Mouse (Mus musculus) stomach, postnatal 0 days (tissue): ENCODE data around the gene Tnrc18.
A peak's percentile ranks its signal among the peaks of the same experiment; 100 is the strongest.

Experiments
- CTCF ChIP-seq: IDR thresholded peaks from 2 replicates; pipeline ENCODE4 v1.5.1; 2016; ENCODE audit warnings: antibody characterized with exemption, low read depth, mild to moderate bottlenecking, moderate library complexity
- EP300 ChIP-seq: optimal IDR thresholded peaks from 2 replicates; pipeline ENCODE3; 2016; ENCODE audit warnings: antibody characterized with exemption

GRCm38 (mm10) chr5:142718037-142718436 lies 99.4 kb downstream of the Tnrc18 start:
- no peak for TF ChIP-seq EP300
- TF ChIP-seq CTCF, result peak; percentile 94
